Mouse (Mus musculus) myocyte (in vitro differentiated cells): ENCODE measurements around the gene Cblb.

ENCODE experiments used
- E2F4 ChIP-seq: IDR thresholded peaks from one replicate; pipeline ENCODE4 v1.6.1; 2011; ENCODE audit warnings: mild to moderate bottlenecking, control low read depth, moderate library complexity; ENCODE audit not compliant: insufficient read depth
- MAX ChIP-seq: IDR thresholded peaks from one replicate; pipeline ENCODE4 v1.6.1; 2011; ENCODE audit warnings: low read depth, mild to moderate bottlenecking, control low read depth
- MYOD1 ChIP-seq, 3 experiments: IDR thresholded peaks; one replicate each; pipeline ENCODE4 v1.6.1; 2011; ENCODE audit warnings: control low read depth in 2 of 3, low read depth in 2 of 3, mild to moderate bottlenecking in 2 of 3, moderate library complexity in 1 of 3; ENCODE audit not compliant: insufficient read length in 2 of 3, control insufficient read depth in 1 of 3
- POLR2A ChIP-seq: IDR thresholded peaks from one replicate; pipeline ENCODE4 v1.6.1; 2011; ENCODE audit warnings: low read depth, mild to moderate bottlenecking, control low read depth, moderate library complexity; ENCODE audit not compliant: insufficient read length
- TCF12 ChIP-seq: IDR thresholded peaks from one replicate; pipeline ENCODE4 v1.6.1; 2011; ENCODE audit warnings: mild to moderate bottlenecking, control low read depth; ENCODE audit not compliant: poor library complexity, insufficient read depth, severe bottlenecking

DNA sequence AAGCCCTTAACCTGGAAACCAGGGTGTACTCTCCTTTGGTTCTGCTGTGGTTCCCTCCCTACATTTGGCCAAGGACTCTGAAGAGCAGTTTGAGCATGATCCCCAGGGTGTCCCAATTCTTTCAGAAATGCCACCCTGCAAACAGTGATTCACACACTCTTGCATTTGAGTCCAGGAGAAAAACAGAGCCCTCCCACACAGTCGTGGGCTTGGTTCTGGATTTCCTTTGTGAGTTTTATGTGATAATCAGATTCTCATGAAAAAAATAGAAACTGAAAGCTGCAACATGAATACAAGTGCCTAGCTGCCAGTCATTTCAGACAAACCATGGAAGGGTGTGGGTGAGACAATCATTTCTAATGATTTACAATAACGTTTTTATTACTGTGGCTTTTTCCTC is 198.9 kb downstream of the Cblb start:
- TF ChIP-seq POLR2A = no peak
- no peak for TF ChIP-seq TCF12
- no peak for TF ChIP-seq E2F4
- TF ChIP-seq MAX = no peak
- no peak for TF ChIP-seq MYOD1 (IDR thresholded peaks at IDR 0.05; ENCODE audit: control insufficient read depth in 1 of 3, insufficient read length in 2 of 3, low read depth in 2 of 3)
